Mouse (Mus musculus) liver, embryonic 13.5 days (tissue): ENCODE results near the gene Ift20. TPM values are rescaled to one million over a fixed set of nuclear protein-coding genes. Genes with fewer than 3 reads are reported as not detected.

ENCODE experiments used
- ATAC-seq: fragments of 200-750 bp; cut with Nextera tagmentation; 2 replicates; pipeline ENCODE4 v1.8.0; 2017; ENCODE audit warnings: low read depth, mild to moderate bottlenecking, moderate number of reproducible peaks, moderate library complexity
- DNase-seq: peaks from one replicate; pipeline ENCODE4 v3.0.0; 2022
- H3K27ac ChIP-seq: fragments of 300-500 bp; sonication (generic); 2 replicates; pipeline ENCODE4 v1.5.1; 2015; ENCODE audit warnings: moderate library complexity, mild to moderate bottlenecking, inconsistent platforms
- H3K27me3 ChIP-seq: fragments of 300-500 bp; sonication (generic); 2 replicates; pipeline ENCODE4 v1.6.1; 2015; ENCODE audit warnings: mild to moderate bottlenecking, inconsistent platforms
- H3K36me3 ChIP-seq: fragments of 300-500 bp; sonication (generic); 2 replicates; pipeline ENCODE4 v1.6.1; 2015; ENCODE audit warnings: mild to moderate bottlenecking, inconsistent platforms
- H3K4me1 ChIP-seq: fragments of 300-500 bp; sonication (generic); replicated peaks from 2 replicates; pipeline ENCODE4 v1.6.1; 2015; ENCODE audit warnings: inconsistent platforms
- H3K4me2 ChIP-seq: fragments of 300-500 bp; sonication (generic); 2 replicates; pipeline ENCODE4 v1.6.1; 2015; ENCODE audit warnings: inconsistent platforms, mild to moderate bottlenecking, moderate library complexity
- H3K4me3 ChIP-seq: fragments of 300-500 bp; sonication (generic); replicated peaks from 2 replicates; pipeline ENCODE4 v1.5.1; 2015; ENCODE audit warnings: mild to moderate bottlenecking, inconsistent platforms
- H3K9ac ChIP-seq: fragments of 300-500 bp; sonication (generic); 2 replicates; pipeline ENCODE4 v1.6.1; 2015; ENCODE audit warnings: mild to moderate bottlenecking, inconsistent platforms
- H3K9me3 ChIP-seq: fragments of 300-500 bp; sonication (generic); replicated peaks from 2 replicates; pipeline ENCODE4 v1.6.1; 2016; ENCODE audit warnings: inconsistent platforms
- WGBS: fragments of 180-500 bp; shearing (Covaris S2); methylation state at CpG from one replicate; pipeline ENCODE4 v1.1.7; 2015; ENCODE audit not compliant: insufficient replicate concordance; 5-methylcytosine and 5-hydroxymethylcytosine counted together
- polyA plus RNA-seq: library from polyadenylated mRNA; unstranded; fragments of >200 nt; fragmentation: Nextera tagmentation; extraction: Ambion mirVana; gene quantifications from 2 replicates; pipeline ENCODE4 v1.2.1, GENCODE M21; 2015

Ift20 gene
- polyA plus RNA-seq, 1 experiment from 2014 or later, result 83.1 TPM

DNA sequence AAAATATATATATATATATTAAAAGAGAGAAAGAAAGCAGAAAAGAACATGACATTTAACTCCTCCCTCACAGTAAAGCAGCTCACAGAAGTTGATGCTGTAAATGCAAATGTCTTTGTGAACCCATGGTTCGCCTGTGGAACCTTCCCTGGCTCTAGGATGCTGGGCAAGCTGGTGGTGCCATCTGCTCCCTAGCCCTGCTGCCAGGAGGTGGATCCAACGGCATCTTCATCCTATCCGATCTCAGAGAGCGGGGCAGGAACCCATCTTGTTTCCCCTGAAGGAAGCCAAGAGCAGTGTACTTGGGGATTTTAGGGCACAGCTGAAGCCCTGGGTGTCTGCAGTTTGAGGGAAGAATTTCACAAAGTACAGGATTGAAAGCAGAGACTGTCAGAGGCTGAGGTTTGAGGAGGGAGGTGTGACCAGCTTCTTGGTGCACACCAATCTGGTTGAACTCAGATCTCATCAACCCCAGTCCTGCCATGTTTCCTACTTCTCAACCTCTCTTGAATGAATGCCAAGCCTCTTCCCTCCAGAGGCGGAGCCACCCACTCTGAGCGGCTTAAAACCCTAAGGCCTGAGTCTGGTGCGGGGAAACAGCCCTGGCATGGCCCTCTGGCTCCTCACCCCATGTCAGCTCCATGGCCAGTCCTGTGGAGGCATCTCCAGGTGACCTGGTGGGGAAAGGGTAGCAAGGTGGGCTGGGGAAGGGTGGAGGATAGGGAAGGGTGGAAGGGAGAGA, 33.1 kb upstream of the Ift20 start, which contains the start of gene Sebox:
Gene Sebox, plus strand, starts transcription at position 539 of the 742 bp plus-strand sequence.
- H3K27ac ChIP-seq, result no peak within 1 kb of the TSS
- no peak within 1 kb of the TSS for H3K9ac ChIP-seq
- ATAC-seq, result no peak
- no peak within 1 kb of the TSS for H3K4me2 ChIP-seq
- no peak for DNase-seq
- 63% methylated on average over 7 of the region's 7 CpGs for WGBS
- H3K36me3 ChIP-seq, result peaks cover 25% of the 10 kb centered on the region
- no peak within 1 kb of the TSS for H3K4me3 ChIP-seq
- H3K9me3 ChIP-seq, result no peaks in the 10 kb centered on the region
- peaks cover 13% of the 10 kb centered on the region for H3K4me1 ChIP-seq
- H3K27me3 ChIP-seq, result peaks cover 41% of the 10 kb centered on the region

- Histone ChIP-seq H3K27me3 (peaks cover 18% of the 10 kb centered on the region), H3K9ac (no peak overlapping the region), H3K27ac (no peak overlapping the region), H3K9me3 (no peaks in the 10 kb centered on the region), H3K4me3 (no peak overlapping the region), H3K36me3 (peaks cover 45% of the 10 kb centered on the region), H3K4me2 (no peak overlapping the region), H3K4me1 (peaks cover 9% of the 10 kb centered on the region)
- DNase-seq, result no peak
- 69% methylated on average over 3 of the region's 3 CpGs for WGBS
- ATAC-seq, result no peak
Observed at GRCm38 (mm10) chr11:78505430-78505829, 30.7 kb upstream of the Ift20 start.

DNA sequence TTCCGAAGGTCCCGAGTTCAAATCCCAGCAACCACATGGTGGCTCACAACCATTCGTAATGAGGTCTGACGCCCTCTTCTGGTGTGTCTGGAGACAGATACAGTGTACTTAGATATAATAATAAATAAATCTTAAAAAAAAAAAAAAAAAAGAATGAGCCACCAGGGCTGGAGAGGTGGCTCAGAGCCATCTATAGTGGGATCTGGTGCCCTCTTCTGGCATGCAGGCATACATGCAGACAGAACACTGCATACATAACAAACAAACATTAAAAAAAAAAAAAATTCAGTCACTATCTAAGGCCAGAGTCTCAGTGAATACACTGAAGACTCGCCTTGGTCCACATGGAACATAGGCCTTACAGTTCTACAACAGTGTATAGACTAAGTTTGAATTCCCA, 27.0 kb upstream of the Ift20 start:
- H3K9me3 ChIP-seq, result no peaks in the 10 kb centered on the region
- no peak overlapping the region for H3K27ac ChIP-seq
- DNase-seq, result no peak
- WGBS, result 68% methylated on average over 5 of the region's 5 CpGs
- no peak for ATAC-seq
- H3K4me1 ChIP-seq, result peaks cover 30% of the 10 kb centered on the region
- peaks cover 48% of the 10 kb centered on the region for H3K36me3 ChIP-seq
- no peak overlapping the region for H3K4me3 ChIP-seq
- no peak overlapping the region for H3K4me2 ChIP-seq
- H3K27me3 ChIP-seq, result no peaks in the 10 kb centered on the region
- no peak overlapping the region for H3K9ac ChIP-seq

DNA sequence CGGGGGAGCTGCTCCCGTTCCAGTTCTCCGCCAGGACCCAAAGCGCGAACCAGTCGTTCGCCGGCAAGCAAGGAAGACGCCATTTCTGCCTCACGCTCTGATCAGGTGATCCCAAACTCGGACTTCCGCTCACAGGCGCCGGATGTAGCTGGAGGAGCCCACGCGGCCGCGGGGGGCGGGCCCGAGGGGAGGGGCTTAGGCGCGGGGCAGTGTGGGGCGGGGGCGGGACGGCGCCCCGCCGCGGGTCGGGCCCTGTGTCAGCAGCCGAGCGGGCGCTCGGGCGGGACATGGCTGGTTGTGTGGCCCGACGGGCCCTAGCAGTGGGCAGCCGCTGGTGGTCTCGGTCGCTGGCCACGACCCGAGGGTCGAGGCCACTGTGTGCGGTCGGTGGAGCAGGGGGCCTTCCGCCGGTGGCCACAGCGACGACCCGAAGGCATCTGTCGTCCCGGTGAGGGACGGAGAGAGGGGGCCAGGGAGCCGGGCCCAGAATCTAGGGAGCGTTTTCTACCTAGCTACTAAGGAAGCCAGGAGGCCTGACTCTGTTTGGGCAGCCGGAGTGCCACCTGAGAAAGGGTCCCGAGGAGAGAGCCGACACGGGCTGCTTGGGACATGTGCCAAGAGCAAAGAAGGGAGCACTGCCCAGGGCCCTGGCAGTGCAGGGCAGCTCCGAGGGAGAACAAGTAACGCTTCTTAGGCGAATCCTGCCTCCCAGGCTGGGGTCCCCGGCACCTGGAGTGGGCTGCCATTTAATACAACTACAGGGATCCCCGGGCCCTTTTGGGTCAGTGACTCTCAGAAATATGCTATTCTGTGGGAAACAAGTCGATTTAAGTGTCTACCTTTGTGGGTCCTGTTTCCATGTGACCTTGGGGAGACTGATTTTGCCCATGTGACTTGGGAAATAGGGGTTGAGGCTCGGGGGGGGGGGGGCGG, 23.9 kb upstream of the Ift20 start, which contains the start of the genes Tmem199 and Poldip2:
Gene Tmem199, minus strand, starts transcription at position 148 of the 933 bp plus-strand sequence.
Gene Poldip2, plus strand, starts transcription at position 169 of the 933 bp plus-strand sequence.
- Histone ChIP-seq H3K4me3 (peak within 1 kb of the TSS; percentile 86), H3K9me3 (no peaks in the 10 kb centered on the region), H3K4me1 (peaks cover 30% of the 10 kb centered on the region), H3K9ac (peak within 1 kb of the TSS; percentile 94), H3K4me2 (peak within 1 kb of the TSS; percentile 94), H3K36me3 (peaks cover 58% of the 10 kb centered on the region), H3K27me3 (no peaks in the 10 kb centered on the region), H3K27ac (peak within 1 kb of the TSS; percentile 82)
- DNase-seq (peak; percentile 80), ATAC-seq (peak; percentile 94)
- WGBS, result under 1% methylated on average over 66 of the region's 67 CpGs

DNA sequence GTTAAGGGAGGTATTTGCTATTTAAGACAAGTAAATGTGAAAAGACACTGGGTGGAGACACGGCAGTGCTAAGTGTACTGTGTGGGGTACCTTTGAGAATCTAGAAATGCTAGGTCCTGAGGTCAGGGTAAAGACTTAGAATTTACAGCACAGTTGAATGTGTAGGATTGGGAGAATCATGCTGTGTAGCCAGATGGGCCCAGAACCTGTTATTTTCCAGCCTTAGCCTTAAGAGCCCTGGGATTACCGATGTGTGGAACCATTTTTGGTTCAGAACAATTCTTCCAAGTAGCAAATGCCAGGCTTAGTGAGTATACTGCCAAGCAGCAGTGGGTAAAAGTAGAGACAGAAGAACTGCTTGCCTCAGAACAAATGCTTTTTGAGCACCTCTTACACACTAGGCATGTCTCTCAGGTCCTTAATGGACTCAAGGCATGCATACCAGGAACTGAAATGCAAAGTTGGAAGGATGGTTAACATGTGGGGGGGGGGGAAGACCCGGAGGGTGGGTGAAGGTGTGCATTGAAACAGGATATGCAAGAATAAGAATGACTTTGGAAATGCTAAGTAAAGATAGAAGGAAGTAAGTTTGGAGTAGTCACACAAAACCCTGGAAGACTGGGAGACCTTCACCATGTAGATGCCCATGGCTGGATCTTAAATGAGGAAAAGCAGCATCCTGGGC, 22.9 kb upstream of the Ift20 start:
- peaks cover 58% of the 10 kb centered on the region for H3K36me3 ChIP-seq
- no peaks in the 10 kb centered on the region for H3K27me3 ChIP-seq
- H3K27ac ChIP-seq, result no peak overlapping the region
- peak overlapping the region; percentile 86 for H3K4me3 ChIP-seq
- peaks cover 30% of the 10 kb centered on the region for H3K4me1 ChIP-seq
- peak overlapping the region; percentile 94 for H3K9ac ChIP-seq
- WGBS, result 54% methylated on average over 3 of the region's 3 CpGs
- H3K9me3 ChIP-seq, result no peaks in the 10 kb centered on the region
- H3K4me2 ChIP-seq, result peak overlapping the region; percentile 94
- DNase-seq, result no peak
- no peak for ATAC-seq

DNA sequence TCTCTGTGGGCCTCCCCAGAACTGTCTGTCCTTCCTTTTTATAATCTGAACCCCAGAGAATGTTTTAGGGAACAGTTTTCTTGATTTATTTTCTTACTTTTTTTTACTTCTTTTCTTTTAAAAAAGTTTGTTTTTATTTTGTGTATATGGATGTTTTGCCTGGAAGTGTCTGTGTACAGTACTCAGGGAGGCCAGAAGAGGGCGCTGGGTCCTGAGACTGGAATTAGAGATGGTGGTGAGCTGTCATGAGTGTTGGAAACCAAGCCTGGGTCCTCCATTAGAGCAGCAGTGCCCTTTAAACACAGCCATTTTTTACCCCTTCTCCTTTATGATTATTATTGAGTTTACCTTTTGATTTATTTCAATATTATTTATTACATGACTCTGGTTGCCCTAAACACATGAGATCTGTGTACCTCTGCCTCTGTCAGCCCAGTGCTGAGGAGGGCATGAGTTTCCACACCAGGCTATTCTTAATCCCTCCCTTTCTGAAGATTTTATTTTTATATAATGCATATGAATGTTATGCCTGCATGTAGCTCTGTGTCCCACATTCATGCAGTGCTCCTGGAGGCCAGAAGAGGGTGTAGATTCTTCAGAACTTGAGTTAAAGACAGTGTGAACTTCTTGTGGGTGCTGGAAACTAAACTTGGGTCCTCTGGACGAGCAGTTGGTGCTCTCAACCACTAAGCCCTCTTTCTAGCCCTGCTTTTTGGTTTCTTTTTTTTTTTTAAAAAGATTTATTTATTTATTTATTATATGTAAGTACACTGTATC, 20.4 kb upstream of the Ift20 start:
- ATAC-seq, result no peak
- DNase-seq, result no peak
- Histone ChIP-seq H3K27ac (no peak overlapping the region), H3K9me3 (no peaks in the 10 kb centered on the region), H3K4me3 (no peak overlapping the region), H3K4me2 (no peak overlapping the region), H3K27me3 (no peaks in the 10 kb centered on the region), H3K9ac (no peak overlapping the region), H3K4me1 (peaks cover 27% of the 10 kb centered on the region), H3K36me3 (peaks cover 64% of the 10 kb centered on the region)
- 44% methylated on average over 2 of the region's 2 CpGs for WGBS

DNA sequence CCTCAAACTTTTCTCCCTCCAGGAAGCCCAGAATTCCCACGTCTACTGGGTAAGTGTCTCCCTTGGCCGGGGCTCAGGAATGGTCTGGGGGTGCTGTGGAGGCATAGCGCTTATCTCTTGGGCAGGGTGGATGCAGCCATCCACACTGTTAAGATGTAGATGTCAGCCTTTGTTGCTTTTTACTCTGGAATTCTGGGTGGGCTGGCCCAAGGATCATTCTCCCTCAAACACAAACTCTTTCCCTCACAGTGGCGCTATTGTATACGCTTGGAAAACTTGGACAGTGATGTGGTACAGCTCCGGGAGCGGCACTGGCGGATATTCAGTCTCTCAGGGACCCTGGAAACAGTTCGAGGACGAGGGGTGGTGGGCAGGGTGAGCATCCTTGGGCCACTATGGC, 17.2 kb upstream of the Ift20 start:
- H3K27ac ChIP-seq, result no peak overlapping the region
- H3K36me3 ChIP-seq, result peaks cover 95% of the 10 kb centered on the region
- H3K9me3 ChIP-seq, result no peaks in the 10 kb centered on the region
- 86% methylated on average over 10 of the region's 10 CpGs for WGBS
- no peak overlapping the region for H3K9ac ChIP-seq
- no peaks in the 10 kb centered on the region for H3K27me3 ChIP-seq
- no peak overlapping the region for H3K4me3 ChIP-seq
- H3K4me2 ChIP-seq, result no peak overlapping the region
- peaks cover 1% of the 10 kb centered on the region; the same call in 1 of the 2 replicates for H3K4me1 ChIP-seq
- no peak for ATAC-seq
- DNase-seq, result no peak

- H3K36me3 ChIP-seq, result peaks cover 87% of the 10 kb centered on the region
- 83% methylated on average over 3 of the region's 3 CpGs for WGBS
- no peaks in the 10 kb centered on the region for H3K4me1 ChIP-seq
- DNase-seq (no peak), ATAC-seq (no peak)
- H3K9ac ChIP-seq, result no peak overlapping the region
- H3K27ac ChIP-seq, result no peak overlapping the region
- H3K4me2 ChIP-seq, result no peak overlapping the region
- no peaks in the 10 kb centered on the region for H3K27me3 ChIP-seq
- no peaks in the 10 kb centered on the region for H3K9me3 ChIP-seq
- H3K4me3 ChIP-seq, result no peak overlapping the region
Observed at GRCm38 (mm10) chr11:78521880-78522279, 14.3 kb upstream of the Ift20 start.

DNA sequence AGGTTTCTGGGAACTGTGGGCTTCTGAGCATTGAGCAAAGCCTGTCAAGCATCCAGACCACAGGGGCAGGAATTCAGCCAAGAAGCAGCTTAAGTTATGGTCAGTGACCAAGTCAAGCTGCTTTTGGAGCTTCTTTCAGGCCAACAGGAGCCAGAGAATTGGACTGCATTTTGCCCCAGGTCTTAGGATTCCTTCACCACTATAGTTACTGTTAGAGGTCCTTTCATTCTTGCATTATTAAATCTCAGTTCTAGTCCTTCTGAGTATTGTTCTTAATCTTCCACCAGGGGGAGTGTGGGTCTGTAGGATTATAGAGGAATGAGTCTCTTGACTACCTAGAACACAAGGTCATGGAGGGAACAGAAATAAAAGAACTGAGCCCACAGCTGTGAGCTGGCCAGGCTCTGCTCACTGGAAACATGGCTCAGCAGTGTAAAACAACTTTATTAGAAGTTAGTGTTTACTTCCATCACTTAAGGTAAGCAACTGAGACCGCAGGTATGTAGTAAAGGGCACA, 13.6 kb upstream of the Ift20 start:
- H3K9ac ChIP-seq, result no peak overlapping the region
- ATAC-seq (no peak), DNase-seq (no peak)
- H3K27ac ChIP-seq, result no peak overlapping the region
- peaks cover 91% of the 10 kb centered on the region for H3K36me3 ChIP-seq
- no peaks in the 10 kb centered on the region for H3K27me3 ChIP-seq
- 69% methylated on average over 1 of the region's 1 CpGs for WGBS
- no peaks in the 10 kb centered on the region for H3K4me1 ChIP-seq
- H3K4me2 ChIP-seq, result no peak overlapping the region
- no peak overlapping the region for H3K4me3 ChIP-seq
- H3K9me3 ChIP-seq, result no peaks in the 10 kb centered on the region

GRCm38 (mm10) chr11:78523241-78523955, 12.8 kb upstream of the Ift20 start:
- H3K27ac ChIP-seq, result no peak overlapping the region
- no peaks in the 10 kb centered on the region for H3K4me1 ChIP-seq
- H3K4me2 ChIP-seq, result no peak overlapping the region
- H3K27me3 ChIP-seq, result no peaks in the 10 kb centered on the region
- no peak overlapping the region for H3K4me3 ChIP-seq
- WGBS, result 78% methylated on average over 9 of the region's 9 CpGs
- H3K36me3 ChIP-seq, result peaks cover 91% of the 10 kb centered on the region
- no peak for ATAC-seq
- DNase-seq, result no peak
- H3K9me3 ChIP-seq, result no peaks in the 10 kb centered on the region
- no peak overlapping the region for H3K9ac ChIP-seq
